Mouse (Mus musculus) Patski (cell line): ENCODE data around the gene Psg18. TPM values are rescaled to one million over a fixed set of nuclear protein-coding genes. Genes with fewer than 3 reads are reported as not detected.
"Not testable (repeated sequence)": the region's sequence is repeated elsewhere in the genome, so short reads cannot be mapped to it uniquely, and the experiment has no call there.

Experiments used
- ATAC-seq: fragments of 100-300 bp; one replicate; pipeline ENCODE4 v1.8.0; 2021
- CTCF ChIA-PET: fragments of 350-600 bp; sonication (Branson Sonifier 250); formaldehyde crosslinking; loops from one replicate; lab custom pipeline; 2022; ENCODE audit warnings: inconsistent platforms; lab: Charles Lee
- POLR2A ChIA-PET: fragments of 350-600 bp; sonication (Branson Sonifier 250); formaldehyde crosslinking; loops from one replicate; lab custom pipeline; 2022; ENCODE audit warnings: antibody characterized with exemption, inconsistent platforms; lab: Charles Lee
- DNase-seq: peaks from one replicate; pipeline ENCODE4 v3.0.0-alpha.2; 2011; ENCODE audit warnings: low read depth, low spot score
- H3K27me3 ChIP-seq: fragments of 371-371 bp; one replicate; pipeline ENCODE4 v1.5.1; 2021
- CTCF ChIP-seq: fragments of 100-300 bp; IDR thresholded peaks from one replicate; pipeline ENCODE4 v1.5.1; 2021
- in situ Hi-C: fragments of 300-500 bp; cut with MboI; formaldehyde crosslinking; loops from 3 replicates; pipeline ENCODE4 v1.11.1; 2018; ENCODE audit warnings: low pct_unique_long_range_greater_than_20kb, mixed read lengths
- polyA plus RNA-seq: library from polyadenylated mRNA; unstranded; gene quantifications from one replicate; pipeline ENCODE4 v1.2.3, GENCODE M21; 2021

The Psg18 gene
- not detected for polyA plus RNA-seq

GRCm38 (mm10) chr7:18354909-18355308, at the start of gene Psg18:
TSS of gene Psg18 (minus strand) at chr7:18355009.
- DNase-seq, CTCF ChIA-PET, ATAC-seq, H3K27me3 ChIP-seq, POLR2A ChIA-PET, in situ Hi-C loops: not testable (repeated sequence)

GRCm38 (mm10) chr7:18403407-18403806, 48.6 kb upstream of the Psg18 start:
- ChIA-PET CTCF (no interaction called here), POLR2A (no interaction called here)
- ATAC-seq (no peak), DNase-seq (no peak)
- H3K27me3 ChIP-seq: no peaks in the 10 kb centered on the region
- in situ Hi-C loops: no loop called here
- TF ChIP-seq CTCF: no peak

DNA sequence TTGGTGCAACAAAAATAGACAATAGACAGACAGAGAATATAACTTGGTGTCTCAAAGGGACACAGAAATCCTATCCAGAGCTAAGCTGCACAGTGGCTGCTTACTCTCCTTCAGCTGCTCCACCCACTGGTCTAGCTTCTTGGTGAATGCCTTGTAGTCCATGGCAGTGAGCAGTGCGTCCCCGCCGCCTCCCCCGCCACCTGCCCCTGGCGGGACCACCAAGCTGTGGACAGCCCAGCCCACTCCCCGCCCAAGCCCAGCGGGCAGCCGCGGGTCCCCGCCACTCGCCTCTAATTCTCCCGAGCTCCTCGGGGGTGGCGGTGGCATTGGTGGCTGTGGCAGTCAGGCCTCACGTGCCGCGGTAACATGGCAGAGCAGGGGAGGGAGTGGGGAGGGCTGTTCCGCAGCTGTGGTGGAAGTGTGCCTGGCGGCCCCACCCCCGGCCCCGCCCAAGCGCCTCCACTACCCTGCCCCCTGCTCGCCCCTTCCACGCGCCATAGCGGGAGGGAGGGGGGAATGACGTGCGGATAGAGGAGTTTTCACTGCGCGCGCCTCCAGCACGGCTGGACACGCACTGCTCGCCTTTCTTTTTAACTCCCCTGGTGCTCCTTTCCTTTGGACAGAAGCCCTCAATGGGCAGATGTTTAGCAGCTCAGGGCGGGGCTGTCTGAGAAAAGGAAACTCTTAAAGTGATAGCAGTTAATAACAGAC, 47.9 kb upstream of the Psg18 start:
- ChIA-PET CTCF (no interaction called here), POLR2A (no interaction called here)
- TF ChIP-seq CTCF: no peak
- DNase-seq (no peak), ATAC-seq (no peak)
- in situ Hi-C loops: no loop called here
- no peaks in the 10 kb centered on the region for H3K27me3 ChIP-seq

DNA sequence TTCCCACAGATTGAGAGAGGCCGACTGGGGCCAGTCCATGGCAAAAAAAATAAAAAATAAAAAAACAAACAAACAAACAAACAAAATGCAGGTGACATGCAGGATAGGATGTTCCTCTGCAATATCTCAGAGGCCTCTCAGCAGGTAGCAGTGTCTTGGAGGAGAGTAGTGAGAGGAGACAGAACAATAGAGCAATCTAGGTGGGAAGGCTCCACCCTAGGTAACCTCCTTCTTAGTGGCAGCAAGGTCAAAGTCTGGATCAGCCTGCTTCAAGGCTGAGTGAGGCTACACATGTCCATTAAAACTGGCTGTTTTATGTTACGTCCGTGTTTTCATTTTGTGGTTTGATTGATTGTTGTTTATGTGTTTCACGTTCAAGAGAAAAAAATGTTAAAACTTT, 36.7 kb upstream of the Psg18 start:
- in situ Hi-C loops, ATAC-seq, CTCF ChIA-PET, H3K27me3 ChIP-seq, POLR2A ChIA-PET, DNase-seq: not testable (repeated sequence)

- no peak for DNase-seq
- ChIA-PET POLR2A (no interaction called here), CTCF (no interaction called here)
- no peak for ATAC-seq
- no peak for TF ChIP-seq CTCF
- H3K27me3 ChIP-seq: no peaks in the 10 kb centered on the region
- in situ Hi-C loops: no loop called here
Observed at GRCm38 (mm10) chr7:18378295-18378694, 23.5 kb upstream of the Psg18 start.

DNA sequence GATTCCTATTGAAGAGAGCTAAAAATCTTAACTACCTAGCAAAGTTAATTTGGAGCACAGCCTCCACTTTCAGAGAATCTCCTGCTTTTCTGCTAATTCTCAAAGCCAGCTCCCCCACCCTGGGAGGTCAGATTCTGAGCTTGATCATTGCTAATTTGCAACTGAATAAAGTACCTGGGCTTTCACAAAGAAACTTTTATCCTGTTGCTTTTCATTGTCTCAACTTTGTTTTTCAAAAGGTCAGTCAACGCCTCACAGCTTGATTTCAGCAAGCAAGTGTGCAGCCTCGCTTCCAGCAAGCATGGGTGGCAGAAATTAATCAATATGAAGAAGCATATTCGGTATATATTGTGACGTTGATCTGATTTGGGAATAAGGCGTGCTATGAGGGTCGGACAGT, 19.4 kb downstream of the Psg18 start:
- H3K27me3 ChIP-seq, POLR2A ChIA-PET, in situ Hi-C loops, ATAC-seq, CTCF ChIA-PET, DNase-seq: not testable (repeated sequence)

Other genes starting within 250 kb of the Psg18 start
- gene Igfl3, start 178.5 kb downstream of the Psg18 start, polyA plus RNA-seq: not detected
- gene Mill1, start 109.7 kb downstream of the Psg18 start, polyA plus RNA-seq: not detected
- gene Psg28, start 77.0 kb upstream of the Psg18 start, polyA plus RNA-seq: not detected
- gene Psg26, start 129.2 kb upstream of the Psg18 start, polyA plus RNA-seq: not detected
- gene Psg25, start 177.3 kb upstream of the Psg18 start, polyA plus RNA-seq: not detected
- not detected for gene Psg27, start 212.3 kb upstream of the Psg18 start, polyA plus RNA-seq